Mouse (Mus musculus) embryonic facial prominence, embryonic 13.5 days (tissue): Measurements from ENCODE around the gene Adora2a. TPM values are rescaled to one million over a fixed set of nuclear protein-coding genes. Genes with fewer than 3 reads are reported as not detected.
"Not testable (repeated sequence)": the region's sequence is repeated elsewhere in the genome, so short reads cannot be mapped to it uniquely, and the experiment has no call there.

Experiments
- ATAC-seq: fragments of 200-750 bp; cut with Nextera tagmentation; 2 replicates; pipeline ENCODE4 v1.8.0; 2017; ENCODE audit warnings: low read depth; ENCODE audit not compliant: insufficient number of reproducible peaks, insufficient read depth, low FRiP score, low TSS enrichment
- H3K27ac ChIP-seq: fragments of 300-500 bp; sonication (generic); 2 replicates; pipeline ENCODE4 v1.5.1; 2015; ENCODE audit warnings: moderate library complexity, mild to moderate bottlenecking, inconsistent platforms
- H3K27me3 ChIP-seq: fragments of 300-500 bp; sonication (generic); 2 replicates; pipeline ENCODE4 v1.6.1; 2015; ENCODE audit warnings: mild to moderate bottlenecking, inconsistent platforms
- H3K36me3 ChIP-seq: fragments of 300-500 bp; sonication (generic); 2 replicates; pipeline ENCODE4 v1.6.1; 2015; ENCODE audit warnings: mild to moderate bottlenecking, inconsistent platforms
- H3K4me1 ChIP-seq: fragments of 300-500 bp; sonication (generic); 2 replicates; pipeline ENCODE4 v1.6.1; 2015; ENCODE audit warnings: inconsistent platforms
- H3K4me2 ChIP-seq: fragments of 300-500 bp; sonication (generic); 2 replicates; pipeline ENCODE4 v1.6.1; 2015; ENCODE audit warnings: moderate library complexity, mild to moderate bottlenecking, inconsistent platforms
- H3K4me3 ChIP-seq: fragments of 300-500 bp; sonication (generic); 2 replicates; pipeline ENCODE4 v1.5.1; 2015; ENCODE audit warnings: mild to moderate bottlenecking, inconsistent platforms
- H3K9ac ChIP-seq: fragments of 300-500 bp; sonication (generic); 2 replicates; pipeline ENCODE4 v1.6.1; 2015; ENCODE audit warnings: mild to moderate bottlenecking, inconsistent platforms
- H3K9me3 ChIP-seq: fragments of 300-500 bp; sonication (generic); 2 replicates; pipeline ENCODE4 v1.6.1; 2016; ENCODE audit warnings: inconsistent platforms
- WGBS: fragments of 180-500 bp; shearing (Covaris S2); methylation state at CpG from one replicate; pipeline ENCODE4 v1.1.7; 2015; ENCODE audit warnings: mixed read lengths; 5-methylcytosine and 5-hydroxymethylcytosine counted together
- polyA plus RNA-seq: library from polyadenylated mRNA; unstranded; fragments of >200 nt; fragmentation: Nextera tagmentation; extraction: Ambion mirVana; gene quantifications from 2 replicates; pipeline ENCODE4 v1.2.1, GENCODE M21; 2015

Adora2a gene
- polyA plus RNA-seq: 2.4 TPM in 2 replicates

DNA sequence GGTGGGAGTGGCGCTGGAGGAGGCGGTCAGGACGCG lies at the start of gene Adora2a:
TSS of gene Adora2a (plus strand) at position 6 of the 36 bp plus-strand sequence.
- peaks cover 15% of the 10 kb centered on the region for H3K36me3 ChIP-seq
- no peak for ATAC-seq
- H3K27me3 ChIP-seq: peaks cover 46% of the 10 kb centered on the region
- peak within 1 kb of the TSS; percentile 65 for H3K9ac ChIP-seq
- no peak within 1 kb of the TSS for H3K27ac ChIP-seq
- 0% methylated on average over 4 of the region's 4 CpGs for WGBS
- H3K4me1 ChIP-seq: peaks cover 12% of the 10 kb centered on the region
- H3K4me3 ChIP-seq: peak within 1 kb of the TSS; percentile 50
- no peaks in the 10 kb centered on the region for H3K9me3 ChIP-seq
- H3K4me2 ChIP-seq: peak within 1 kb of the TSS; percentile 76

DNA sequence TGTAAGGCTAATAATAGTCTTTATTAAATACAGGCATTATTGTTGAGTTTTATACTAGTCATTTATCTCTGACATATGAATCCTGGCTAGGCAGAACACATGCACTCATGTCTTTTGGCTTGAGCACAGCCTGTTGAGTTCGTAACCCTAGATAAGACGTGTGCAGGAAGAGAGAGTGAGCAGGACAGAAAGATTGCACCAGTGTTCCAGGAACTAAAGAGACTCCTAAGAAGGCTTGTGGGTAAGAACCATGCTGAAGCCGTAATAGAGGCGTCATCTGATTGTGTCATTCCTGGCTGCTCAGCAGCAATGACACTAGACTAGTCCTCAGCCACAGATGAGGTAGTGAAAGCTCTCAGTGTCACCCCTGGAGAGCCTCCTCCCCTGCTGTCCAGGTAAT lies 43.7 kb upstream of the Adora2a start:
- H3K9me3 ChIP-seq: no peaks in the 10 kb centered on the region
- H3K36me3 ChIP-seq: peaks cover 72% of the 10 kb centered on the region
- no peaks in the 10 kb centered on the region for H3K27me3 ChIP-seq
- H3K4me3 ChIP-seq: no peak overlapping the region
- WGBS: 95% methylated on average over 4 of the region's 4 CpGs
- no peak for ATAC-seq
- no peaks in the 10 kb centered on the region for H3K4me1 ChIP-seq
- H3K4me2 ChIP-seq: no peak overlapping the region
- H3K27ac ChIP-seq: no peak overlapping the region
- H3K9ac ChIP-seq: no peak overlapping the region

DNA sequence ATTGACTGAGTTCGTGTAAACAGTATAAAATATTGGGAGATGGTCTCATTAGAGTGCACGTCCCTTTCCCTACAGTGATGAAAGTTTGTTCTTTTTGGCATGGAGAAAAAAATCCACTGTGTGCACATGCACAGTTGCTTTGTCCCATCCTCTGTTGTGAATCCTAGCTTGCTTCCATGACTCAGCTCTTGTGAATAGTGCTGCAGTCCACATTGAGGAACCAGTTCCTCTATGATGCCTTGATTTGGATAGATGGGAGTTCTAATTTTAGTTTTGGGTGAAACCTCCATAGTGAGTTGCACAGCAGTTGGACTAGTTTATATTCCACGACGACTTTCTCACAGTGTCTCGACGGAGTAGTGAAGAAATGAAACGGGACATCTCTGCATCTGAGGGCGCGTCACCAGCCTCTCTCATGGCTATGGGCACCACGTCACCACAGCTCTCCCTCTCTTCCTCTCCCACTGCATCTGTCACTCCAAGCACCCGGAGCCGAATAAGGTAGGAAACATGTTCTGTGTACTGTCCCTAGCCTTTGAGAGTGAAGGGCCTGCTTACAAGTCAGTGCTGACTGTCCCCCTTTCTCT lies 40.2 kb upstream of the Adora2a start:
- no peak overlapping the region for H3K27ac ChIP-seq
- H3K36me3 ChIP-seq: peaks cover 67% of the 10 kb centered on the region
- H3K4me1 ChIP-seq: no peaks in the 10 kb centered on the region
- WGBS: 93% methylated on average over 12 of the region's 12 CpGs
- no peak for ATAC-seq
- no peaks in the 10 kb centered on the region for H3K27me3 ChIP-seq
- H3K9ac ChIP-seq: no peak overlapping the region
- no peak overlapping the region for H3K4me3 ChIP-seq
- no peaks in the 10 kb centered on the region for H3K9me3 ChIP-seq
- H3K4me2 ChIP-seq: no peak overlapping the region

DNA sequence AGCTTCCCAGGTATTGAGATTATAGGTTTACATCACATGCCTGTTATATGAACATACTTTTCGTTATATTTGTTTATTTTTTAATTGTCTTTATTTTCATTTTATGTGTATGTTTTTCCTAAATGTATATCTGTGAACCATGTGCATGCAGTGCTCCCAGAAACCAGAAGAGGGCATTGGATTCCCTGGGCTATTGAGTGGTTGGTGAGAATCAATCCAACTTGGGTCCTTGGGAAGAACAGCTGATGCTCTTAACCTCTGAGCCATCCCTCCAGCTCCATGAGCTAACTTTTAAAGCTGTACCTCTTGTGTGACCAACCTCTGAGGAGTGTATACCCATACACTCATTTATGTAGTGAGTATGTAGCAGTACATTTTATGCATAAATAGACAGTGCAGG lies 39.2 kb upstream of the Adora2a start:
- Histone ChIP-seq H3K36me3 (peaks cover 63% of the 10 kb centered on the region), H3K4me2 (no peak overlapping the region), H3K4me3 (no peak overlapping the region), H3K4me1 (no peaks in the 10 kb centered on the region), H3K27ac (no peak overlapping the region), H3K27me3 (no peaks in the 10 kb centered on the region), H3K9me3 (no peaks in the 10 kb centered on the region), H3K9ac (no peak overlapping the region)
- 76% methylated on average over 1 of the region's 1 CpGs for WGBS
- ATAC-seq: no peak

DNA sequence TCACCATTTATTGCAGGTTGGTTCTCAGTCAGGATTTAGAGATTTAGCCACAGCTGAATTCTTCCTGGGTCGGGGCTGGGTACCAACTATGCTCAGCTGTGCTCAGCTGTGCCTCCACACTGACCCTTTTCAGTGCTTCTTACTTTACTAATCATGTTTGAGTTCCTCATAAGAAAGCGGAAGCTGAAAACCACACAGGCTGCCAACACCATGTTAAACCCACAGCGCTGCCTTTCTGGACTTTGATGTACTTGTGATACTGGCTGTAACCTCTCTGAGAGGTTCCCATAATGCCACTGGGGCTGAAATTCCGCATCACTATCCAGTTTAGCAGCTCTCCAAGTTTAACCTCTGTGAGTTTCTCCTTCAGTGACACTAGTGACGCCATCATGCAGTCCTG lies 34.0 kb upstream of the Adora2a start:
- no peaks in the 10 kb centered on the region for H3K27me3 ChIP-seq
- H3K4me3 ChIP-seq: no peak overlapping the region
- no peaks in the 10 kb centered on the region for H3K4me1 ChIP-seq
- H3K36me3 ChIP-seq: peaks cover 51% of the 10 kb centered on the region
- H3K9me3 ChIP-seq: no peaks in the 10 kb centered on the region
- ATAC-seq: no peak
- 94% methylated on average over 5 of the region's 5 CpGs for WGBS
- H3K27ac ChIP-seq: no peak overlapping the region
- no peak overlapping the region for H3K9ac ChIP-seq
- no peak overlapping the region for H3K4me2 ChIP-seq

DNA sequence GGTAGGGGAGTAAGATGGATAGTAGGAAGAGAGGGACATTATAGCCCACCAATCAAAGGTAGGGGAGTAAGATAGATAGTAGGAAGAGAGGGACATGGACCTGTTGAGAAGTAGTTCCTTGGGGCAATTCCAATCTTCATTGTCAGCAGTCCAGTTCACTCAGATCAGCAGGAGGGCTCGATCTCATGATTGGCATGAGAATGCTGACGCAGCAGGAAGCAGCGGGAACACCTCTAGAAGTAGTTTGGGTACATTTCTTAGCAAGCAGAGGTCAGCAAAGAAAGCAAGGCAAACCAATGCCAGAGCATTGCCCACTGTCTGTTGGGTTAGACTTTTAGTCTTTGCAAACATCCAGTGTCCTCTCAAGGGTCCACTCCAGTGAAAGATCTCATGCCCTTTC lies 32.9 kb upstream of the Adora2a start:
- Histone ChIP-seq H3K27me3 (no peaks in the 10 kb centered on the region), H3K4me2 (no peak overlapping the region), H3K9ac (no peak overlapping the region), H3K4me3 (no peak overlapping the region), H3K36me3 (peaks cover 48% of the 10 kb centered on the region), H3K27ac (no peak overlapping the region), H3K4me1 (no peaks in the 10 kb centered on the region), H3K9me3 (no peaks in the 10 kb centered on the region)
- 85% methylated on average over 3 of the region's 3 CpGs for WGBS
- no peak for ATAC-seq

DNA sequence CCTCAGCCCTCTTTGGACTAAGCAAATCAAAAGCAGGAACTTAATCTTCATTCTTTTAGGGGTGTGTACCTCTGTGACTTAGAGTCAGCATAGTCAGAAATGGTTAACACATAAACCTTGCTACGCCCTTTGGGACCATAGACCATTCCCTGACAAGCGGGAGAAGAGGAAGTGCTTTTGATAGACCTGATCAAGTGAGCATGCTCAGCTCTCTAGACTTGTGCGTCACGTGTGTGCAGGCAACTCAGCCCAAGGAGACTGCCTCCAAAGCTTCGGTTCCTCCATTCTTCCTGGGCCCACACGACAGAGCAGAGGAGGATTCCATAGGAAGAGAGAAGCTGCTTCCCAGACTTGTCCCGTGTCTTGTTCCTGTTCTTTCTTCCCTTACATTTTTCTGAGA lies 28.1 kb upstream of the Adora2a start:
- no peak for ATAC-seq
- H3K27me3 ChIP-seq: no peaks in the 10 kb centered on the region
- H3K4me3 ChIP-seq: no peak overlapping the region
- no peaks in the 10 kb centered on the region for H3K9me3 ChIP-seq
- H3K27ac ChIP-seq: no peak overlapping the region
- no peaks in the 10 kb centered on the region for H3K4me1 ChIP-seq
- peaks cover 35% of the 10 kb centered on the region for H3K36me3 ChIP-seq
- no peak overlapping the region for H3K4me2 ChIP-seq
- 80% methylated on average over 7 of the region's 7 CpGs for WGBS
- H3K9ac ChIP-seq: no peak overlapping the region

DNA sequence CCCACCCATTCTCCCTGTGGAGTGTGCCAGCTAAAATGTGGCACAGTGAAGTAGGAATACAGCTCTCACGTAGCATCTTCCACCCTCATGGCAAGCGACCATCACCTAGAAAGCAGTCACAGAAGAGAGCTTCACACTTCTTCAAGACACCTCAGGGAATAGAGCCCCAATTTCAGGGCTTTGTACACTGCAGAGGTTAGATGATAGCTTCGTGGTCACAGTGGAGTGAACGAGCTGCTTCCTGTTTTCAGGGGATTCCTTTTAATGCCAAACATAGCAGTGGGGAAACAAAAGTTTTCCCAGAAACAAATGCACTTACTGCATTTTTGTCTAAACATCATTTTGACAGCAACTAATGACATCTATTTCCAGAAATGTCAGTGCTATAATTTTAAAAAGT lies 27.3 kb upstream of the Adora2a start:
- no peak overlapping the region for H3K27ac ChIP-seq
- WGBS: 62% methylated on average over 4 of the region's 4 CpGs

DNA sequence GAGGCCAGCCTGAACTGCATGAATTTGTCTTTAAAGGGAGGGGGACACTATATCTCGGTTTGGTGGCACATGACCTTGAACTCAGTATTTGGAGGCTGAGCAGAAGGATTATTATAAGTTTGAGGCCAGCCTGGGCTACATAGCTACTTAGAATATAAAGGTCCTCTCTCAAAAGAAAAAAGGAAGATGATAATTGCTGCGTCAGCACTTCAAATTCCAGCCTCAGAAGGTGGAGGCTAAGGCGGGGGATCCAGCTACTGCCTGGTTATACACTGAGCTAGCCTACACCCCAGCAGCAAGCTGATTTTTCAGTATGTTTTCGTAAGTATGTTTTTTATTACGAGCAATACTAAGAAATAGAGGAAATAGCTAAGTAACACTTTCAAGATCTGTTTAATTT lies 26.0 kb upstream of the Adora2a start:
- Histone ChIP-seq H3K4me1 (peaks cover 9% of the 10 kb centered on the region; the same call in 1 of the 2 replicates), H3K36me3 (peaks cover 31% of the 10 kb centered on the region), H3K4me3 (no peak overlapping the region), H3K27me3 (no peaks in the 10 kb centered on the region), H3K9me3 (no peaks in the 10 kb centered on the region), H3K4me2 (no peak overlapping the region), H3K27ac (no peak overlapping the region), H3K9ac (no peak overlapping the region)
- WGBS: 88% methylated on average over 5 of the region's 5 CpGs
- no peak for ATAC-seq

More for the DNA sequence above, 27.3 kb upstream of the Adora2a start:
- no peaks in the 10 kb centered on the region for H3K9me3 ChIP-seq
- peaks cover 27% of the 10 kb centered on the region for H3K36me3 ChIP-seq
- H3K4me2 ChIP-seq: no peak overlapping the region
- H3K9ac ChIP-seq: no peak overlapping the region
- H3K4me3 ChIP-seq: no peak overlapping the region
- no peaks in the 10 kb centered on the region for H3K4me1 ChIP-seq
- H3K27me3 ChIP-seq: no peaks in the 10 kb centered on the region
- ATAC-seq: no peak

DNA sequence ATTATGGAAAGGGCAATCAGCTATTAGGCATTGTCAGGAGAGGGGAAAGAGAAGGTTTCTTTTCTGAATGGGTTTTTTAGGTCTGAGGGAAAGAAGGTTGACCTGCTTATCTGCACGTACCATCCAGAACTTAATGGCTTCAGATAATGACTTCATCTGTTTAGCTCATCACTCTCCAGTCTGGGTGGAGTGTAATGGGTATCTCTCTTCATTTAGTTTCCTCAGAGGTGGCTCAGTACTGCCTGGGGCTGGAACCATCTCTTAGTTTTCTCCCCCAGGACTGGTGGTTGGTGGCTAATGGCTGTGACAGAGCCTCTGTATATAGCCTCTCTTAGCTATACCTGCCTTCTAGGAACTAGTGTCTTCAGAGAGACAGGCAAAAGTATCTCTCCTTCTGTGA lies 25.3 kb upstream of the Adora2a start:
- no peak overlapping the region for H3K4me3 ChIP-seq
- peaks cover 35% of the 10 kb centered on the region for H3K36me3 ChIP-seq
- WGBS: 78% methylated on average over 1 of the region's 1 CpGs
- no peaks in the 10 kb centered on the region for H3K9me3 ChIP-seq
- H3K27ac ChIP-seq: no peak overlapping the region
- no peaks in the 10 kb centered on the region for H3K27me3 ChIP-seq
- no peak overlapping the region for H3K4me2 ChIP-seq
- no peak overlapping the region for H3K9ac ChIP-seq
- ATAC-seq: no peak
- H3K4me1 ChIP-seq: peaks cover 10% of the 10 kb centered on the region; the same call in 1 of the 2 replicates

DNA sequence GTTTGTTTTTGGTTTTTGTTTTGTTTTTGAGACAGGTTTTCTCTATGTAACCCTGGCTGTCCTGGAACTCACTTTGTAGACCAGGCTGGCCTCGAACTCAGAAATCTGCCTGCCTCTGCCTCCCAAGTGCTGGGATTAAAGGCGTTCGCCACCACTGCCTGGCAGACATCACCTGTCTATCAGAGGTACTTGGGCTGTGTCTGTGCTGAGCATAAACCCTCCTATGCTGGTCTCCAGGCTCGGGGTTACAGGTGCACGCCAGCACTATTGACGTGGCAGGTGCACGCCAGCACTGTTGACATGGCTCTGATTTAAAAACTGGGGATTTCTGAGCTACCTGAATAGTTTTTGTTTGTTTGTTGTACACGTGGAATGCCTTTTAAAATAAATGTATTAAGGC lies 24.5 kb upstream of the Adora2a start:
- not testable (repeated sequence) for H3K9ac ChIP-seq, ATAC-seq, H3K9me3 ChIP-seq, H3K27me3 ChIP-seq, H3K4me3 ChIP-seq, H3K27ac ChIP-seq, H3K4me2 ChIP-seq, H3K4me1 ChIP-seq
- 91% methylated on average over 8 of the region's 8 CpGs for WGBS
- H3K36me3 ChIP-seq: peaks cover 37% of the 10 kb centered on the region

DNA sequence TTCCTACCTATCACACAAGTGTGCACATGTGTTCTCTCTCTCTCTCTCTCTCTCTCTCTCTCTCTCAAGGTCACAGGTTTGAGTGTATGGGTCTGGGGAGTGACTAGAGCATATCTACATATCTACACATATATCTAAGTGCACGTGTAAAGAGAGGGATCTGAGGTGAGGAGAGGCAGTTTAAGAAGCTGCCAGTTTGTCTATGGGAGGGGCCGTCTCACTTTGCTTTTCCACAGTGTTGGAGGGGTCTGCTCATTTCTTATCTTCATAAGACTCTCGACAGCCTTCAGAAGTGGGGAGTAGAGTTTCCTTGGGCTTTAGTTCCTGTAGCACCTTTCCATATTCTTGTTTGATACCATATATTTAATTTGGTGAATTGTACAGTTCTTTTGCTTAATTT lies 23.4 kb upstream of the Adora2a start:
- Histone ChIP-seq H3K4me2 (no peak overlapping the region), H3K27me3 (no peaks in the 10 kb centered on the region), H3K36me3 (peaks cover 44% of the 10 kb centered on the region), H3K9ac (no peak overlapping the region), H3K4me1 (peaks cover 10% of the 10 kb centered on the region; the same call in 1 of the 2 replicates), H3K4me3 (no peak overlapping the region), H3K27ac (no peak overlapping the region), H3K9me3 (no peaks in the 10 kb centered on the region)
- ATAC-seq: no peak
- WGBS: 78% methylated on average over 3 of the region's 3 CpGs

DNA sequence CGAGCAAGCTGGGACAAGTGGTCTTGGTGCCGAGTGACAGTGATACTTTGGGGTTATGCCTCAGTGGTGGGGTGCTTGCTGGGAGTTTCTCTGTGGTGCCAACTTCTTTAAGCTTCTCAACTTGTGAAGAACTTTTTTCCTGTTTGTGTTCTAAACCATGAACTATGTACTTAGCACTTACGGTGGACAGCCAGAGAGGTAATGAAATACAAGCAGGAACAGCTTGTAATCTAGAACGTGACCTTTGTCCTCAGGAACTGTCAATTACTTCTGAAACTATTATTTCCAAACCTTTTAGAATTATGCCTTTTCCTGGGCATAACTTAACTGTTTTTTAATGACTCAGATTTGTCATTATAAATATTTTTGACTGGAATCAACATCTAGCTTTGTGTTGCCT lies 22.3 kb upstream of the Adora2a start:
- Histone ChIP-seq H3K4me3 (no peak overlapping the region), H3K4me2 (no peak overlapping the region), H3K27ac (no peak overlapping the region), H3K36me3 (peaks cover 47% of the 10 kb centered on the region), H3K9me3 (no peaks in the 10 kb centered on the region), H3K27me3 (no peaks in the 10 kb centered on the region), H3K4me1 (peaks cover 11% of the 10 kb centered on the region; the same call in 1 of the 2 replicates), H3K9ac (no peak overlapping the region)
- WGBS: 63% methylated on average over 4 of the region's 4 CpGs
- ATAC-seq: no peak
